ENCODE assay signal across 8 mouse cellular contexts in genomic region chr3:31093627-31094351, GRCm38 (mm10). TPM values are rescaled to one million over a fixed set of nuclear protein-coding genes. Genes with fewer than 3 reads are reported as not detected.
A peak's percentile ranks its signal among the peaks of the same experiment; 100 is the strongest.
DNase-seq lines count a peak whose midpoint lies in the region; ATAC-seq and TF ChIP-seq lines count a peak whose summit lies in the region.

No protein-coding gene starts in this region.

- peak; percentile 72 for ATAC-seq in embryonic facial prominence, embryonic 15.5 days (ENCODE audit: insufficient number of reproducible peaks, low FRiP score, low TSS enrichment, low read depth)
- ATAC-seq in heart, embryonic 12.5 days (ENCODE audit: insufficient number of reproducible peaks, low FRiP score) = peak; percentile 69
- ATAC-seq in kidney, postnatal 0 days (replicated peaks; ENCODE audit: low FRiP score, low read depth) = peak; percentile 60
- ATAC-seq in liver, embryonic 11.5 days (replicated peaks; ENCODE audit: low FRiP score) = peak; percentile 63

- peaks cover 22% of the 10 kb centered on the region for H3K4me1 ChIP-seq in embryonic facial prominence, embryonic 15.5 days
- H3K4me1 ChIP-seq in heart, embryonic 12.5 days (replicated peaks) = peaks cover 28% of the 10 kb centered on the region
- H3K4me1 ChIP-seq in kidney, postnatal 0 days (replicated peaks; ENCODE audit: insufficient read depth, low read length) = peaks cover 4% of the 10 kb centered on the region; the same call in 1 of the 2 replicates
- peaks cover 22% of the 10 kb centered on the region for H3K4me1 ChIP-seq in liver, embryonic 11.5 days (replicated peaks; ENCODE audit: control insufficient read depth, insufficient read depth, low read length)

- peak; percentile 91 for DNase-seq in 416B (ENCODE audit: low read depth)
- peak; percentile 77 for DNase-seq in adrenal gland, postnatal 25 days
- peak; percentile 82 for DNase-seq in kidney, postnatal 0 days (ENCODE audit: low spot score)
- peak; percentile 78 for DNase-seq in liver, embryonic 11.5 days (ENCODE audit: low spot score)
- DNase-seq in spleen, postnatal 4 days (ENCODE audit: low spot score in 2 of 2) = peak; percentile 69 to 84

- H3K36me3 ChIP-seq in embryonic facial prominence, embryonic 15.5 days = no peaks in the 10 kb centered on the region
- 0 out of 2 replicates have a peak, but pooled peaks cover 7% of the 10 kb centered on the region for H3K36me3 ChIP-seq in heart, embryonic 12.5 days
- H3K36me3 ChIP-seq in kidney, postnatal 0 days (ENCODE audit: insufficient read depth, low read length) = no peaks in the 10 kb centered on the region
- no peaks in the 10 kb centered on the region for H3K36me3 ChIP-seq in liver, embryonic 11.5 days (ENCODE audit: control insufficient read depth, insufficient read depth, low read length)
- peaks cover 7% of the 10 kb centered on the region for H3K36me3 ChIP-seq in myocyte (ENCODE audit: control insufficient read depth, insufficient read depth)

- TF ChIP-seq CTCF in kidney, postnatal 0 days (IDR thresholded peaks at IDR 0.05; ENCODE audit: low read depth) = no peak

- WGBS in embryonic facial prominence, embryonic 15.5 days = under 1% methylated on average over 48 of the region's 58 CpGs
- 2% methylated on average over 40 of the region's 58 CpGs for WGBS in heart, embryonic 12.5 days
- WGBS in kidney, postnatal 0 days = under 1% methylated on average over 46 of the region's 58 CpGs
- under 1% methylated on average over 39 of the region's 58 CpGs for WGBS in liver, embryonic 11.5 days

- H3K9me3 ChIP-seq in embryonic facial prominence, embryonic 15.5 days (replicated peaks) = no peaks in the 10 kb centered on the region
- no peaks in the 10 kb centered on the region for H3K9me3 ChIP-seq in heart, embryonic 12.5 days (replicated peaks)
- H3K9me3 ChIP-seq in kidney, postnatal 0 days (replicated peaks; ENCODE audit: low read length) = no peaks in the 10 kb centered on the region
- no peaks in the 10 kb centered on the region for H3K9me3 ChIP-seq in liver, embryonic 11.5 days (ENCODE audit: control insufficient read depth, low read length)

- no peaks in the 10 kb centered on the region for H3K27me3 ChIP-seq in embryonic facial prominence, embryonic 15.5 days
- no peaks in the 10 kb centered on the region for H3K27me3 ChIP-seq in heart, embryonic 12.5 days (replicated peaks)
- no peaks in the 10 kb centered on the region for H3K27me3 ChIP-seq in kidney, postnatal 0 days (ENCODE audit: insufficient read depth, low read length)
- H3K27me3 ChIP-seq in liver, embryonic 11.5 days (replicated peaks; ENCODE audit: control insufficient read depth, insufficient read depth, low read length) = no peaks in the 10 kb centered on the region
- H3K27me3 ChIP-seq in myocyte (ENCODE audit: control insufficient read depth, insufficient read depth, insufficient read length) = no peaks in the 10 kb centered on the region

- peak overlapping the region; percentile 67 for H3K4me2 ChIP-seq in embryonic facial prominence, embryonic 15.5 days (replicated peaks)
- H3K4me2 ChIP-seq in heart, embryonic 12.5 days = peak overlapping the region; percentile 79
- peak overlapping the region; percentile 86 for H3K4me2 ChIP-seq in kidney, postnatal 0 days (ENCODE audit: low read length)
- H3K4me2 ChIP-seq in liver, embryonic 11.5 days = peak overlapping the region; percentile 74
- peak overlapping the region; percentile 70 for H3K4me2 ChIP-seq in myocyte (ENCODE audit: low read depth)

- peak overlapping the region; percentile 71 for H3ac ChIP-seq in myocyte (ENCODE audit: control insufficient read depth, insufficient read length)

- peak overlapping the region; percentile 21; the same call in 1 of the 2 replicates for H3K9ac ChIP-seq in embryonic facial prominence, embryonic 15.5 days
- peak overlapping the region; percentile 71 for H3K9ac ChIP-seq in heart, embryonic 12.5 days
- H3K9ac ChIP-seq in kidney, postnatal 0 days (ENCODE audit: low read depth, low read length) = peak overlapping the region; percentile 69
- H3K9ac ChIP-seq in liver, embryonic 11.5 days (ENCODE audit: low read depth, low read length) = peak overlapping the region; percentile 92

- H3K4me3 ChIP-seq in embryonic facial prominence, embryonic 15.5 days (replicated peaks) = peak overlapping the region; percentile 70
- peak overlapping the region; percentile 94 for H3K4me3 ChIP-seq in heart, embryonic 12.5 days
- peak overlapping the region; percentile 98 for H3K4me3 ChIP-seq in kidney, postnatal 0 days (replicated peaks; ENCODE audit: low read depth, low read length)
- H3K4me3 ChIP-seq in liver, embryonic 11.5 days (ENCODE audit: low read depth, low read length) = peak overlapping the region; percentile 92
- peak overlapping the region; percentile 32 for H3K4me3 ChIP-seq in myocyte

- H3K27ac ChIP-seq in embryonic facial prominence, embryonic 15.5 days (replicated peaks) = peak overlapping the region; percentile 98
- H3K27ac ChIP-seq in heart, embryonic 12.5 days (ENCODE audit: poor library complexity, severe bottlenecking) = peak overlapping the region; percentile 99
- peak overlapping the region; percentile 99 for H3K27ac ChIP-seq in kidney, postnatal 0 days
- peak overlapping the region; percentile 98 for H3K27ac ChIP-seq in liver, embryonic 11.5 days (ENCODE audit: low read depth, low read length)

- TF ChIP-seq POLR2A in myocyte (IDR thresholded peaks at IDR 0.05; ENCODE audit: insufficient read length, low read depth) = peak; percentile 68

- peaks cover 32% of the 10 kb centered on the region for H3K79me2 ChIP-seq in myocyte (ENCODE audit: control insufficient read depth, insufficient read depth)

TF ChIP-seq in myocyte, 11 proteins besides CTCF, POLR2A, EP300 and RAD21:
- TF ChIP-seq CEBPB (IDR thresholded peaks at IDR 0.05; ENCODE audit: insufficient read depth, poor library complexity, severe bottlenecking) = peak; percentile 62; the same call in 1 of the 2 replicates
- peak in 2 of 3 experiments; percentile 77 to 78 for TF ChIP-seq MYOD1 (IDR thresholded peaks at IDR 0.05; ENCODE audit: control insufficient read depth in 1 of 3, insufficient read length in 2 of 3, low read depth in 2 of 3)
- TF ChIP-seq SRF (IDR thresholded peaks at IDR 0.05; ENCODE audit: control insufficient read depth, insufficient read length, low read depth) = no peak
- TF ChIP-seq POLR2AphosphoS2 (IDR thresholded peaks at IDR 0.05; ENCODE audit: insufficient read length, low read depth) = peak; percentile 46
- peak; percentile 26 for TF ChIP-seq TCF3 (IDR thresholded peaks at IDR 0.05; ENCODE audit: insufficient read length, low read depth)
- TF ChIP-seq MYOG (IDR thresholded peaks at IDR 0.05; ENCODE audit: control insufficient read depth in 1 of 3, insufficient read depth in 1 of 3, insufficient read length in 2 of 3, low read depth in 2 of 3) = peak in 2 of 3 experiments; percentile 75 to 87

RNA-seq across cellular contexts. Expression of gene Skil, which starts 1.1 kb away (rescaled TPM):
- 32.9 and 39.3 TPM in 2 replicates for total RNA-seq in adrenal gland, postnatal 25 days (2021)
- 15.8 and 16.7 TPM in 2 replicates for polyA plus RNA-seq in embryonic facial prominence, embryonic 15.5 days (2015; fragmentation: Nextera tagmentation; extraction: Ambion mirVana)
- polyA plus RNA-seq in heart, embryonic 12.5 days (2016; fragmentation: Nextera tagmentation; extraction: Ambion mirVana) = 30.2 and 30.3 TPM in 2 replicates
- polyA plus RNA-seq in kidney, postnatal 0 days (2015; fragmentation: Nextera tagmentation; extraction: Ambion mirVana) = 20.7 and 21.2 TPM in 2 replicates
- 14.2 and 16.6 TPM in 2 replicates for polyA plus RNA-seq in liver, embryonic 11.5 days (2014; fragmentation: Nextera tagmentation; extraction: Ambion mirVana)
- polyA plus RNA-seq in myocyte (2012; fragmentation: generic; extraction: Trizol) = 11.2 TPM

RNA-seq across cellular contexts. Expression of gene Cldn11, which starts 55.9 kb away (rescaled TPM):
- 6.6 and 9.4 TPM in 2 replicates for total RNA-seq in adrenal gland, postnatal 25 days (2021)
- polyA plus RNA-seq in embryonic facial prominence, embryonic 15.5 days (2015; fragmentation: Nextera tagmentation; extraction: Ambion mirVana) = 16.3 and 34.5 TPM in 2 replicates
- polyA plus RNA-seq in heart, embryonic 12.5 days (2016; fragmentation: Nextera tagmentation; extraction: Ambion mirVana) = 4.6 and 4.7 TPM in 2 replicates
- 61.6 and 67.6 TPM in 2 replicates for polyA plus RNA-seq in kidney, postnatal 0 days (2015; fragmentation: Nextera tagmentation; extraction: Ambion mirVana)
- 0.56 and 0.89 TPM in 2 replicates for polyA plus RNA-seq in liver, embryonic 11.5 days (2014; fragmentation: Nextera tagmentation; extraction: Ambion mirVana)
- polyA plus RNA-seq in myocyte (2012; fragmentation: generic; extraction: Trizol) = not detected

Comparison
In these comparisons a context has a peak if more than half of its experiments do, and no peak if none do; other contexts are left out.
1. Peak in every context shown above with its lines: DNase-seq, ATAC-seq, H3K4me3 ChIP-seq and H3K27ac ChIP-seq.
2. H3K4me3 ChIP-seq: peak in every context shown above with its lines; median percentile 98 in kidney, postnatal 0 days; 94 in heart, embryonic 12.5 days; 92 in liver, embryonic 11.5 days; 70 in embryonic facial prominence, embryonic 15.5 days; 32 in myocyte.
3. H3K9ac ChIP-seq: peak in every context shown above with its lines; median percentile 92 in liver, embryonic 11.5 days; 71 in heart, embryonic 12.5 days; 69 in kidney, postnatal 0 days; 21 in embryonic facial prominence, embryonic 15.5 days.